Mouse (Mus musculus) frontal cortex, adult 2 months (tissue): ENCODE measurements at regions not wholly inside any gene's neighbourhood (a gene's known extent, or its start where the extent isn't known, plus 50 kb on each side); places are given as distances from the start of the nearest gene placed in this dataset.

Experiments used
- DNase-seq, 2 experiments: peaks; one replicate each; pipeline ENCODE4 v3.0.0; 2022; ENCODE audit warnings: low spot score in 1 of 2; ENCODE audit errors: extremely low spot score in 1 of 2

DNA sequence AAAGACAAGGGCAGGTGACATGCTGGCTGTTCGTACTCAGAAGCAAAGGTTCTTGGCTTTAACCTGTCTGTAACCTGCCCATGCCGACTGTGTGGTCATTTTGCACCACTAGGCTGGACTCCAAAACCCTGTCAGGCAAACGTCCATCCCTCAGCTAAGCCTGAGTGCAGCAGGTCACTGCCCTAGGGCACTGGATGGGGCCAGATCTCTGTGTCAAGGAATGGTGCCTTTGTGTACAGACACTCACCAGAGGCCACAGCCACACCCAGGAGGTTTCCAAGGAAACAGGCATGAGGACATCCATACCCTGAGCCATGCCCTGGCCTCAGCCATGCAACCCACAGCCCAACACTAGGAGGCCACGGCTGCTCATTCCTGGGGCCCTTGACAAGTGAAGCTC is 149.7 kb upstream of the Cdh4 start:
- no peak for DNase-seq

DNA sequence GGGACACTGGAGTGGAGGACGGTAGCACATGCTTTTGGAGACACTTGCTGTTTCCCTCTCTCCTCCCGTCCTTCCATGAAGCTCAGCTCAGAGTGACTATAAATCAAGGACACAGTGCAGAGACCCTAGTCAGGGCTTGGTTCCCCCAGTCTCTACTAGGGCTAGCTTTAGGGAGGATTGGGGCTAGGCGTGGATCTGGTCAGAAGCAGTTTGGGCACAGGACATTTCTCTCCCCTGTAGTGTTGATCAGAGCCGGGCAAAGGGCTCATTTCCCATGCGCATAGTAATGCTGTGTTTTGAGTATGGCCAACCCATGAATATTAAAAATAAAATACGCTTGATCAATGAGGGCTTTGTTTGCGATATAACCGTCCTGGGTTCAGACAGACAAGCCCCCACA is 149.1 kb upstream of the Cdh4 start:
- DNase-seq: no peak

DNA sequence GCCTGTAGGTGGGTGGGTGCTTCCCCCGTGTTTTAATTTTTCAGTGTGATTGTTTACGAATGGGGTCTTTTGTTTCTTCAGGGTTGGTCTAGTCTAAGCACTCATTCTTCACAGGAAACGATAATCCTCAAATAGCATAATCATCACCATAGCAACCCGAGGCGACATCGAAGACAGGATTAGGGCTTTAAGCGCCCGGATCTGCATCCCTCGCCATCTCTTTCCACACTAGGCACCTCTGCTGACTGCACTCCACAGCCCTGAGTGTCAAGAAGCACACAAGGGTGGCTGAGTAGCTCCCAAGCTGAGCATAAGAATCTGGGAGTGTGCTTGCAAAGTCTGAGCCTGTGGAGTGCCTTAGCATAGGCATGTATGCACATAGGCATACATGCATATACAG is 145.2 kb upstream of the Cdh4 start:
- no peak for DNase-seq

DNA sequence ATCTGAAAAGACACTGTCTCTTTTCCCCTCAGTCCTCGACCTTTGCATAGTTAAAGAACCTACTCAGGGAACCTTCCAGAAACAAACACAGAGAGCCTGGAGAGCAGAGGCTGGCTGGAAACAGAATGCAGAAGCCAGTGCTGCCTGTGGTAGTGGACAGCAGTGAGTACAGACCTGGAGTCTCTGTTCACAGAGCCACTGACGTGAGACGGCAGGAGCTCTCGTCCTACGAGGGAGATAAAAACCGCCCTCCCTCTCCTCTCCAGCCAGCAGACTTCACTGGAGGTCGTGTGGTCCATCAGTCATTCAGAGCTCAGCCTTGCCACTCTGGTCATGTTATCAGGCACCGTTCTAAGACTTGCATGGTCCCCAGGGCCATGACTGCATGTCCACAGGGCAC is 138.5 kb upstream of the Cdh4 start:
- DNase-seq: no peak

DNA sequence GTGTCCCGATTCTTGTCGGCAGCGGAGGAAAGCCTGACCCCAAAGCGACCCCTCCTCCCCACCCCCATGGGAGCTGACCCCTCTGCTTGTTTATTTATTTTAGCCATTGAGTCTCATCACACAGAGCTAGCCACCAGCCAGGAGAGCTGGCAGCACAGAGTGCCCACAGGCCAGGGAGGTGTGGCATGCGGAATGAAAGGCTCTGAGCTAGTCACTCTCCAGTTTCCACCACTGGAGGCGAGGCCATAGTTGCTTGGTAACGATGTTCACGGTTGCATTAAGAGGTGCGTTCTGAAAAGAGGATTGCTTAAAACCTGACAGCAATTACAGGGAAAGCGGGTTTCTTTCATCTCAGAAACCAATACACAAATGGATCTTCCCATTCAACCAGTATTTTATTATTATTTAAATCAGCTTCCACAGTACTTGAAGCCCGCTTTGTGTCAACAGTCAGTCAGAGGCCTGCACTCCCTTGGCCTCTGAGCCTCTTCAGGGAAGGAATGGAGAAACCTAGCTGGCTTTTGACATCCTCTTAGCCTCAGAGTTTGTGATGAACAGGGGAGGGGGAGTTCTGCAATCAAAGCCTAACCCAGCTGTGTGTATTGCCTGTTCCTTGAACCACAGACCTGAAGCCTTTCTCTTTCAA is 134.8 kb upstream of the Cdh4 start:
- DNase-seq: peak; percentile 3 to 30

DNA sequence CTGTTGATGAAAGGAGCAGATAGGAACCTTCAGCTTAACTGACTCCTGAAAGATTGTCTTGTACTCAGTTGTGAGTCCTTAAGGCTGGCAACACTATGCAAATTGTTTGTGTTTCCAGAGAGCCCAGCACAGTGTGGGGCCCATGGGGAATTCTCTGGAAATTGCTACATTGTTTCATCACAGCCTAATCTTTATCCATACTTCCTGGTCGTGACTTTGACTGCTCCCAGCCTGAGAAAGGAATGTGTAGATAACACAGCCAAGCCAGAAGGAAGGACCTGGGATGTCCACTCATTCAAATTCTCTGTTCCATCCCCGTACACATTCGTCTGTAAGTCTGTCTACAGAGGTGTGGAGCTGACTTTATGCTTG is 134.3 kb upstream of the Cdh4 start:
- no peak for DNase-seq

DNA sequence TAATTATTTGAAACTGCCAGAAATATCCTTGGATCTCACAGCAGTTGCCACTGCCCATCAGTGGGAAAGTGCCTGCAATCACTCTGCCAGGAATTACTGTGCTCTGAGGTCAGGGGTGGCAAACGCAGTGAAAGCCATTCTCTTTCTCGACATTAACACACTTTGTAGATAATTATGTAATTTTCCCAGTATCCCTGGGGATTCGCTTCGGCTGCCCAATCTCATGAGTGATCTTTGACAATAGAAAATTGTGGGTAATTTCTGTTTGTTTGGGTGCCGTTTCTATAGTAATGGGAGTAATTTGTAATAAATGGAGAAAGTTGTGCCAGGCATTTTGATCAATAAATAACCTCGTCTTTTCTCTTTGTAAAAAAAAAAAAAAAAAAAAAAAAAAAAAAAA is 124.2 kb upstream of the Cdh4 start:
- DNase-seq: no peak

DNA sequence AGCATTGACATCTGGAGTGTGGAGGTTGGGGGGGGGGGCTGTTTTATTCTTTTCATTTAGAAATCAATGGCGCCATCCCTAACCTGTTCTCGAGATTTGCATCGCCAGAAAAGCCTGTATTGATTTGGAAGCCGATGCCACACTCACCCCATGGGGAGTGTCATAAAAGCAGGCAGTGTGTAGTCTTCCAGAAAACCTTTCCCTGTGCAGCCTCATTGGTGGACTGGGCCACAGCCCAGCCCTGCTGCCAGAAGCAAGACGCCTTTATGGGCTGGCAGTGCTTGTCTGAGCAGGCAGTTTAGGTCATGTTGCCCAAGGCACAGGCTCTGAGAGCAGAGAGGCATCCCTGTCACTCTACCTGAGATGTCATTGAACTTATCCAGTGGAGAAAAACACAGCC is 117.0 kb upstream of the Cdh4 start:
- no peak for DNase-seq

DNA sequence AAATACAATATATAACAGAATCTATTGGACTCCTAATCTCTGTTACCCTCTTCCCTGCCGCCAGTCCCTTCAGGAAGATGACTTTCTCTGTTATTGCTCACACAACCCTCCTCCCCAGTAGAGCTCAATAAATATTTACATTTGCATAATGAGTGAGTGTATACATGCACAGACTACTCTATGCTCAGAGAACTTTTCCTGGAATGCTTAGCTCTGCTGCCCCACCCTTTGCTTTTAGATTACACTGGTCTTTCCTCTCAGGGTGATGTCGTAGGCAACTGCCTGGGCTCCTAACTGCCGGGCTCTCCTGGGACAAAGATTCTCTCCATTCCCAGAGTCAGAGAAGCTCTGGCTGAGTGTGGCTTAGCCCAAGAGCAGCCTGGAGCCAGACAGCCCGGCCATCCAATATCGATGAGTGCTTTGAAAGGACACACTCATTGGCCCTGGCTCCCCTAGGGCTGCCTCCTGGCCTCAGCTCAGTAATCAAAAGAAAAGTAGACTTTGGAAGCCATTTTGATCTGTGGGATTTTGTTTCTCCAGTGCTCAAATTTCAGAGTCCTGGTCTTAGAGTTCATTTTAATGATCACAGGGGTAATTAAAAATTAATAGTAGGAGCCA is 109.2 kb upstream of the Cdh4 start:
- no peak for DNase-seq

DNA sequence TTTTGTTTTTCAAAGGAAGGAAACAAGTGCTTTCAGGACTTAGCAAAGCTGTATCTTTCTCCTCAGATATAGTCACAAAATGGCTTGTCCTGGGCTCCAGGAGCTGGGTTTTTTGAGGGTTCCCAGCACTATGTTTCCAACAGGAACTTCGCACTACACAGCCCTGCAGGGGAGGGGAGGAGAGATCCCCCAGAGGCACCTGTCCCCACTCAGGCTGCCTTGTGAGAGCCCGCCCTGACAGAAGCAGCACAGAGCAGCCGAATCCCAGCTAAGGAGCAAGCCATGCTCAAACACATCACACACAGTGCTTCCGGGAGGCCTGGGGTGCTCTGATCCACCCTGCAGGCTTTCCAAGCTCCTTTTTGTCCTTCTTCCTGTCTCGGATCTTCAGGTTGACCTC is 108.6 kb upstream of the Cdh4 start:
- DNase-seq: no peak

DNA sequence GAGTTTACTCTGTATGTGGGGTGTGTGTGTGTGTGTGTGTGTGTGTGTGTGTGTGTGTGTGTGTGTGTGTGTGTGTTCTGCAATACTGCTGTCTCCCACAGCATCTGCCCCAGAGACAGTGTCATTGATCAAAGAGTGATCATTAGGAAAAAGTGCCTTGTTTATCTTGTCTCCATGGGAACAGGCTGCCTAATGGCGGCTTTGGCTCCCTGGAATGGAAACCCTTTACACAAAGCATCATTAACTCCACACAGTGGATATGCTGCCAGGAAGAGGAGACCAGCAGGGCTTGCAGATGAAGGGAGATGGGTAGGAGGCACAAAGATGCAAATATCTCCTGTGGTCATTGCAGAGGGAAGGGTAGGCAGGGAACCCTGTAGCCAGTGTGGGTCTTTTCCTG is 106.0 kb upstream of the Cdh4 start:
- DNase-seq: no peak

DNA sequence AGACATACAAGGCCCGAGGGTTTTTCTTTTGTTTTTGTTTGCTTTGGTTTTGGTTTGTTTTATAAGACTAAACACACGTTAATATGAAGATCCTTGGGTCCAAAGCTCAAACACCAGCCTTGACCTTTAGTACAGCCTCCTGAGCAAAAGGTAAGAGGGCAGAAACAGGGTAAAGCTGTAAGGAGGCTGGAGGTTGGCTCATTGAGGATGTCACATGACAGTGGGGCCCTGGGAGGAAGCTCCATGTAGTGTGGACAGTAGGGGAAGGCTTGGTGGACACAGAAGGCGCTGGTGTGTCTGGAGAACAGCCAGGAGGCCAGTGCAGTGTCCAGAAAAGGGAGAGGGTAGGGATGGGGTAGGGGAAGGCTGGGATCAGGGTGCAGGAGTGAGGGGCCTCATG is 89.6 kb upstream of the Cdh4 start:
- DNase-seq: no peak

DNA sequence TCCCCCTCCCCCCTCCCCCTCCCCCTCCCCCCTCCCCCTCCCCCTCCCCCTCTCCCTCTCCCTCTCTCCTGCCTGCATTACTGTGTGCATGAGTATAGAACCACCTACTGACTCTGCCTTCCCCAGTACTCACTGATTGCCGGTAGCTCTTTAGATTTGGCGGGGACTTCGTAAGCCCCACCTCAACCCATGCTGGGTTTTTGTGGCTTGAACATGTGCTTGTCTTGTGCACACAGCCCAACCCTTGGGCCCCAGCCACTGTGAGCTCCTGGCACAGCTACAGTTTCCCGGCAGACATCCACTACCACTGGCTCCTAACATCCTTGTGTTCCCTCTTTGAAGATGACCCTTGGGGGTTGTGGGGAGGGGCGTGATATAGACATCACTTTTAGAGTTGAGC is 87.4 kb upstream of the Cdh4 start:
- DNase-seq: no peak

DNA sequence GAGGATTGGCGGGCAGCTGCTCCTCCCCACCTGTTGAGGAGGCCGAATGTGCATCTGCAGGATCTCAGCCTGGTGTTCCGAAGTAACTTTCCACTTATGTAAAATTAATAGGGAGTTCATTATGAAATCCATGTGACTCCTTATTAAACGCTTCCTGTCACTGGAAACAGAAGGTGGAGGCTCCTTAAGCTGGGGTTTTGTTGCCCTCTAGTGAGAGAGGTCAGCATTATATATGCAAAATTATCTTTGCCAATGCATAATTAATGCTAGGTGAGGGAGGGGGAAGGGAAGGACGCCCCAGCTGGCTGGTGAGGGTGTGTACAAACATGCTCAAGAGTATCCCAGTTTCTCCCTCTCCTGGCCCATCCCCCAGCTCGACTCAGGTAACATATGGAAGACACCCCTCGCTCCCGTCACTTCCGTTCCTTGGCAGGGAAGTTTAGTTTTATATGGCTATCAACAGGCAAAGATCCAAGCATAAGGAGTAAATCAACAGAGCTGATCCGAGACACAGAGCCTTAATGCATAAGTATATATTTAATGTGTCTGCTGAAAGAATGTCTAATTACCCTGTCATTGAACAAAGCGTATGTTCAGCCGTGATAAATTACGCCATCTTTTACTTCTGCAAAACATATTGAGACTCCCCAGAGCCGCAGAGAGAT is 71.2 kb upstream of the Cdh4 start:
- no peak for DNase-seq

DNA sequence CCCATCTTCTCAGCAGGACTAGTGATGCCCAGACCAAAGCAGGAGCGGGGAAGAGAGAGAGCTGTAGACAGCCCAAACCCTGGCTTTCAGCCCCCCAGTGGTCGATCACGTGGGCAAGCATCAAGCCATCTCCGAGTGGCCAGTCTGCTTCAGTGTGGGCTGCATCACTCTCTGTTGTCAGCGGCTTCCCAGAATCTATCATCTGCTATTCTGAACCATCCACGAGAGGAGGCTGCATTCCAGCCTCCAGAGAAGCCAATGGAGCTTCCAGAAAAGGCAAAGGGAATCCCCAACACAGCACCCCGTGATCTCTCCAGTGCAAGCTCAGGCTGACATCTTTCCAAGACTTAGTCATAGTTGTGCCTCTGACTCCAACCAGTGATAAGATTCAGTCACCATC is 70.7 kb upstream of the Cdh4 start:
- peak in 1 of 2 experiments; percentile 54 for DNase-seq

DNA sequence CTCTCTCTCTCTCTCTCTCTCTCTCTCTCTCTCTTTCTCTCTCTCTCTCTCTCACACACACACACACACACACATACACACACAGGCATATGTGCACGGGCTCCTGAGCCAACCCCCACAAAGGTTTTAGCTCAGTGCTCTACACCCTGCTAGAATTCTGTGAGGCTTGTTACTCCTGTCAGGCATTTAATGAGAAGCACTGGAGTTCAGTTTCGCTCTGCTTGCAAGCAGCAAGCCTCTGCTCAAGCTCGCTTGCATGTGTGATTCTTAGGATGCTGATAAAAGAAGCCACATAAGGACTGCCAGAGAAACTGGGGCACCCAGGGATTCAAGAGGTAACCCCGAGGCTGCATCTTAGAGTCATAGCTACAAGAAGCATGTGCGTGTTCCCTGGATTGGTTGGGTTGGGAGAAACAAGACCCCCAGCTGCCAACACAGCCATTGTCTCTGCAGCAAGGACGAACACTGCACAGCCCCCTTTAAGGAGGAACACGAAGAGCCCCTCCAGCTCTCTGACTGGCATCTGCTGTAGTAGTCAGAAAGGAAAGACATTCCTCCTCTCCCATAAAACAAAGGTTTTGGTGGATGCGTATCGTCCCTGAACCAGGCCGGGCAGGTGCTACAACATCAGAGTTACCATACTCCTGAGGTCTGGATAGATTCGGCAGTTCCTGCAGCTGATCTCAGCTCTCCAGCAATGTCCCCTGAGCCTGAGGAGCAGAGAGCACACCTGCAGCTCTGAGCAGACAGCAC is 62.4 kb upstream of the Cdh4 start:
- peak in 1 of 2 experiments; percentile 23 for DNase-seq

DNA sequence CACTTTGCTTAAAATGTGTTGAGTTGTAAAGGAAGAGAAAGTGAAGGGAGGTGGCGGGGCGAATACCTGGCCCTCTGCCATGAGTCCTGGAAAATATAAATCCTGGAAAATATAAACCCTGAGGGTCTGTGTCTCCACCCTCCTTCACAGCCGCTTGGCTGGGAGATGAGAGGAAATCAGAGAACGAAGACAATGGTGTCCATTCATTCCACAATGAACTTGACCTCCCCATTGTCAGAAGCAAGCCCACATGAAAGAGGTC is 61.9 kb upstream of the Cdh4 start:
- DNase-seq: no peak

DNA sequence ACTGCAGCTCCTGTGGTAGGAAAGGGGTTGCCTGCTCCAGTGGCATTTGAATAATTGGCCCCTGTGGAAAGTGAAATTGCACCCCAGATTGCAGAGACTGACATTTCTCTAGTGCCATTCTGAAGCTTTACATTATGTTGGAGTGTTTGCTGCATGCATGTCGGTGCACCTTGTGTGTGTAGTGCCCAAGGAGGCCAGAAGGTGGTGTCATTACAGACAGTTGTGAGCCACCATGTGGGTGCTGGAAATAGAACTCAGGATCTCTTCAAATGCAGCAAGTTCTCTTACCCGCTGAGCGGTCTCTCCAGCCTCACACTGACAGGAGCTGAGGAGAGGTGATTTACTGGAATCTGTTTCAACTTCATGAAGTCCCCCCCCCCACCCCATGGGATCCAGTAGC is 60.3 kb upstream of the Cdh4 start:
- DNase-seq: no peak

DNA sequence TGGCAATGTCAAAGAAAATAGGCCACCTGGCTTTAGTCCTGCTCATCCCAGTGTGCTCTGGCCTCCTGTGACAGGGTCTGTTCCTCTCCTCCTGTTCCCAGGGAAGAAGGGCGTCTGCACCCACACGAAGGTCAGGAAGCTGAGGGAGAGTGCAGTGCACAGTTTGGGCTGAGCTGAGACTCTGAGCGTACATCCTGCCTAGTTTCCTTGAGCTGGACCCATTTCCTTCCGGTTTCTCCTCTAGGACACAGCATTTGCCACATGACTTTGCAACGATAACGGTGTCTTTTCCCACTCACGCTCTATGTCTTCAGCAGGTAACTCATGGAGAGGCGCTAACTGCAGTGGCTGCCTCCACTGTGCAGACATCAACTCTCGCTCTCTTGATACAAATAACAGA is 59.6 kb upstream of the Cdh4 start:
- no peak for DNase-seq

DNA sequence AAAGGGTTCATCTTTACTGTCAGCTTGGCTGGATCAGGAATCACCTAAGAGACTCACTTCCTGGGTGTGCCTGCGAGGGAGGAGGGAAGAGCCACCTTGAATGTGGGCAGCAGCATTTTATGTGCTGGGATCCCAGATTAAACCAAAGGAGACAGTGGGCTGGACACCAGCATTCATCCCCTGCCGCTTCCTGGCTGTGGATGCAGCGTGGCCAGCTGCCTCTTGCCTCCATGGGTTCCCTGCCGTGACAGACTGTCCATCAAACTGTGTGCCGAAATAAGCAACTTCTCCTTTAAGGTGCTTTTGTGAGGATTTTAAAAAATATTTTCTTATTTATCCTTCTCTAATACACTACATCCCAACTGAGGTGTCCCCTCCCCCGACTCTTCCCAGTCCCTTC is 55.4 kb upstream of the Cdh4 start:
- no peak for DNase-seq

DNA sequence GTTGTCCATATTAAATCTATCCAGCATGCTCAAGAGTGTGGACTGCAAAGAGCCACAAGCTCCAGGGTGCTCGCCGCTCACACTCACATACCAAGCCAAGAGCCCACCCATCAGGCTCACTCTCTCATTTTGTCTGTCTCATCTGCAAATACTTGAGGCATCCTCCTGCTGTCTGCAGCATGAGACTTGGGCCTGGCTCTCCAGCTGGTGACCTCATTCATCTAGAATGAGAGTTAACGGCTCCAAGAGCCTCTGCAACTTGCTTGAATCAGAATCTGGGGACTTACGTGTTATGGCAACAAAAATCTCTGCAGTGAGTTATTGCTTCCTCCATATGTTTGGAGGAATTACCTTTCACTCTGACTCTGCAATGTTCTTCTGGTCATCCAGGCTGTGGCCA is 51.7 kb upstream of the Cdh4 start:
- peak in 1 of 2 experiments; percentile 31 for DNase-seq

DNA sequence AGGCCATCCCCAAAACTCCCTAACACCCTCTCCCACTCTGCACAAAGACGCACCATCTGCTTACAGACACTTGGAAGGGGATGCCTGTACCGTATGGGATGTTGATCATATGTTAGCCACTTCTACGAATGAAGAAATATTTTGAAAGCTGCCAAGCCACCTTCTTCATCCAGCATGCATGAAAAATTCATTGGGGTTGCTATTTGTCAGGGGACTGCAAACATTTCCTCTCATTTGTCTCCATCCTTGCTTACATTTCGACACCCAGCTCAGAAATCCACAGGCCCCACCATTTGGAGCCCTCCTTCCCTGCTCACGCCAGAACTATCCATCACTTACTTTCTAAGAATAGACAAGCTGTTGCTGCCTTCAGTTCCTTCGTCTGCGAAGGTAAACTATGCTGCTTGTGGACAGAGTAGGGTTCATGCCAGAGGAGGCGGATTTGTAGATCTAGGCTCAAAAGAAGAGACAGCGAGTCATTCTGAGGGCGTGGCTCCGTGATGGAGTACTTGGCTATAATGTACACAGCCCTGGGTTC is 51.2 kb upstream of the Cdh4 start:
- DNase-seq: peak in 1 of 2 experiments; percentile 38
